Mouse (Mus musculus) heart, postnatal 0 days (tissue): Measurements from ENCODE around the gene Dhrs2. TPM values are rescaled to one million over a fixed set of nuclear protein-coding genes. Genes with fewer than 3 reads are reported as not detected.

Experiments used
- ATAC-seq: fragments of 200-750 bp; cut with Nextera tagmentation; 2 replicates; pipeline ENCODE4 v1.8.0; 2017; ENCODE audit warnings: low read depth, moderate number of reproducible peaks, moderate library complexity; ENCODE audit not compliant: insufficient read depth
- DNase-seq: peaks from one replicate; pipeline ENCODE4 v3.0.0-alpha.2; 2016; ENCODE audit warnings: low spot score
- H3K27ac ChIP-seq: fragments of 300-500 bp; sonication (generic); 2 replicates; pipeline ENCODE4 v1.5.1; 2014; ENCODE audit warnings: low read depth, mild to moderate bottlenecking
- H3K27me3 ChIP-seq: fragments of 300-500 bp; sonication (generic); 2 replicates; pipeline ENCODE4 v1.6.1; 2014; ENCODE audit warnings: low read length, mixed read lengths; ENCODE audit not compliant: control insufficient read depth, insufficient read depth
- H3K36me3 ChIP-seq: fragments of 300-500 bp; sonication (generic); replicated peaks from 2 replicates; pipeline ENCODE4 v1.6.1; 2014; ENCODE audit warnings: low read length, mixed read lengths; ENCODE audit not compliant: control insufficient read depth, insufficient read depth
- H3K4me1 ChIP-seq: fragments of 300-500 bp; sonication (generic); 2 replicates; pipeline ENCODE4 v1.6.1; 2014; ENCODE audit warnings: antibody characterized with exemption; ENCODE audit not compliant: control insufficient read depth, insufficient read depth
- H3K4me2 ChIP-seq: fragments of 300-500 bp; sonication (generic); 2 replicates; pipeline ENCODE4 v1.6.1; 2014; ENCODE audit warnings: low read depth, mild to moderate bottlenecking, low read length, moderate library complexity
- H3K4me3 ChIP-seq: fragments of 300-500 bp; sonication (generic); 2 replicates; pipeline ENCODE4 v1.5.1; 2014; ENCODE audit warnings: low read depth, low read length
- H3K9ac ChIP-seq: fragments of 300-500 bp; sonication (generic); replicated peaks from 2 replicates; pipeline ENCODE4 v1.6.1; 2014; ENCODE audit warnings: low read depth, low read length, mixed read lengths
- H3K9me3 ChIP-seq: fragments of 300-500 bp; sonication (generic); replicated peaks from 2 replicates; pipeline ENCODE4 v1.6.1; 2016; ENCODE audit warnings: low read length; ENCODE audit not compliant: control insufficient read depth
- CTCF ChIP-seq: IDR thresholded peaks from 2 replicates; pipeline ENCODE4 v1.5.1; 2016; ENCODE audit warnings: antibody characterized with exemption, control low read depth, low read depth
- EP300 ChIP-seq: IDR thresholded peaks from 2 replicates; pipeline ENCODE4 v1.6.1; 2016; ENCODE audit warnings: antibody characterized with exemption, low read depth
- WGBS: fragments of 180-500 bp; shearing (Covaris S2); extraction: QIAGEN DNeasy Blood & Tissue Kit; methylation state at CpG from one replicate; pipeline ENCODE4 v1.1.7; 2014; 5-methylcytosine and 5-hydroxymethylcytosine counted together
- polyA plus RNA-seq: library from polyadenylated mRNA; unstranded; fragments of >200 nt; fragmentation: Nextera tagmentation; extraction: Ambion mirVana; gene quantifications from 2 replicates; pipeline ENCODE4 v1.2.1, GENCODE M21; 2015
- total RNA-seq: library from RNA; depleted of rRNA; stranded (reverse); fragments of >200 nt; gene quantifications from 2 replicates; pipeline ENCODE4 v1.2.3, GENCODE M21; 2014; ENCODE audit warnings: low replicate concordance

Dhrs2 gene
- total and polyA plus RNA-seq, 2 experiments from 2014 or later: not detected

GRCm38 (mm10) chr14:55198187-55198586, 23.6 kb upstream of the Dhrs2 start:
- no peaks in the 10 kb centered on the region for H3K36me3 ChIP-seq
- no peak for TF ChIP-seq CTCF
- TF ChIP-seq EP300: no peak
- no peaks in the 10 kb centered on the region for H3K27me3 ChIP-seq
- no peaks in the 10 kb centered on the region for H3K9me3 ChIP-seq
- H3K4me3 ChIP-seq: no peak overlapping the region
- no peak overlapping the region for H3K4me2 ChIP-seq
- 26% methylated on average over 2 of the region's 2 CpGs for WGBS
- ATAC-seq: peak; percentile 39; the same call in 1 of the 2 replicates
- no peak overlapping the region for H3K27ac ChIP-seq
- DNase-seq: peak; percentile 12
- no peak overlapping the region for H3K9ac ChIP-seq
- H3K4me1 ChIP-seq: peaks cover 5% of the 10 kb centered on the region; the same call in 1 of the 2 replicates

- no peak for ATAC-seq
- 76% methylated on average over 3 of the region's 3 CpGs for WGBS
- Histone ChIP-seq H3K9ac (no peak overlapping the region), H3K27me3 (no peaks in the 10 kb centered on the region), H3K9me3 (no peaks in the 10 kb centered on the region), H3K27ac (no peak overlapping the region), H3K36me3 (no peaks in the 10 kb centered on the region), H3K4me1 (no peaks in the 10 kb centered on the region), H3K4me3 (no peak overlapping the region), H3K4me2 (no peak overlapping the region)
- TF ChIP-seq CTCF (no peak), EP300 (no peak)
- no peak for DNase-seq
These were observed 17.3 kb upstream of the Dhrs2 start for GRCm38 (mm10) chr14:55204544-55204943.

GRCm38 (mm10) chr14:55205045-55205750, 16.6 kb upstream of the Dhrs2 start:
- TF ChIP-seq EP300 (no peak), CTCF (no peak)
- H3K36me3 ChIP-seq: no peaks in the 10 kb centered on the region
- no peak overlapping the region for H3K4me2 ChIP-seq
- no peaks in the 10 kb centered on the region for H3K9me3 ChIP-seq
- no peaks in the 10 kb centered on the region for H3K27me3 ChIP-seq
- H3K9ac ChIP-seq: no peak overlapping the region
- 52% methylated on average over 3 of the region's 3 CpGs for WGBS
- H3K4me3 ChIP-seq: no peak overlapping the region
- no peak overlapping the region for H3K27ac ChIP-seq
- ATAC-seq (no peak), DNase-seq (no peak)
- no peaks in the 10 kb centered on the region for H3K4me1 ChIP-seq

- Histone ChIP-seq H3K9me3 (no peaks in the 10 kb centered on the region), H3K4me2 (no peak overlapping the region), H3K36me3 (no peaks in the 10 kb centered on the region), H3K4me1 (no peaks in the 10 kb centered on the region), H3K27me3 (no peaks in the 10 kb centered on the region), H3K4me3 (no peak overlapping the region), H3K9ac (no peak overlapping the region), H3K27ac (no peak overlapping the region)
- DNase-seq: no peak
- no peak for ATAC-seq
- WGBS: 81% methylated on average over 2 of the region's 2 CpGs
- no peak for TF ChIP-seq CTCF
- no peak for TF ChIP-seq EP300
These were observed 13.5 kb upstream of the Dhrs2 start for GRCm38 (mm10) chr14:55208306-55208705.

- H3K27me3 ChIP-seq: no peaks in the 10 kb centered on the region
- WGBS: 66% methylated on average over 3 of the region's 3 CpGs
- no peak overlapping the region for H3K9ac ChIP-seq
- H3K4me3 ChIP-seq: no peak overlapping the region
- TF ChIP-seq EP300 (no peak), CTCF (no peak)
- H3K4me1 ChIP-seq: 0 out of 2 replicates have a peak, but pooled peaks cover 5% of the 10 kb centered on the region
- DNase-seq: no peak
- H3K4me2 ChIP-seq: no peak overlapping the region
- no peaks in the 10 kb centered on the region for H3K9me3 ChIP-seq
- H3K27ac ChIP-seq: no peak overlapping the region
- no peak for ATAC-seq
- H3K36me3 ChIP-seq: no peaks in the 10 kb centered on the region
These were observed 8.2 kb upstream of the Dhrs2 start for GRCm38 (mm10) chr14:55213621-55214020.

- Histone ChIP-seq H3K9ac (no peak overlapping the region), H3K4me3 (no peak overlapping the region), H3K27ac (no peak overlapping the region), H3K36me3 (no peaks in the 10 kb centered on the region), H3K4me1 (0 out of 2 replicates have a peak, but pooled peaks cover 5% of the 10 kb centered on the region), H3K27me3 (no peaks in the 10 kb centered on the region), H3K9me3 (no peaks in the 10 kb centered on the region), H3K4me2 (no peak overlapping the region)
- no peak for DNase-seq
- no peak for ATAC-seq
- peak; percentile 50 for TF ChIP-seq CTCF
- no peak for TF ChIP-seq EP300
- WGBS: 46% methylated on average over 4 of the region's 4 CpGs
These were observed 7.3 kb upstream of the Dhrs2 start for GRCm38 (mm10) chr14:55214507-55214906.
